Mouse (Mus musculus): Measurements from ENCODE around the gene 6330403K07Rik. TPM values are rescaled to one million over a fixed set of nuclear protein-coding genes. Genes with fewer than 3 reads are reported as not detected.

The 6330403K07Rik gene
- polyA plus RNA-seq, 1 experiment from 2014 or later: 25.5 TPM

- under 1% methylated on average over 35 of the region's 35 CpGs for WGBS
- Histone ChIP-seq H3K9me3 (ENCODE audit: control insufficient read depth, low read length) (no peaks in the 10 kb centered on the region), H3K27ac (ENCODE audit: low read depth, low read length) (peak within 1 kb of the TSS; percentile 85), H3K27me3 (ENCODE audit: control insufficient read depth, insufficient read depth, low read length) (no peaks in the 10 kb centered on the region), H3K4me2 (replicated peaks; ENCODE audit: low read depth, low read length) (peak within 1 kb of the TSS; percentile 66), H3K9ac (ENCODE audit: low read depth, low read length) (peak within 1 kb of the TSS; percentile 79), H3K4me3 (ENCODE audit: low read length) (peak within 1 kb of the TSS; percentile 88), H3K4me1 (ENCODE audit: control insufficient read depth, insufficient read depth, low read length) (peaks cover 8% of the 10 kb centered on the region), H3K36me3 (ENCODE audit: control insufficient read depth, insufficient read depth, low read length) (peaks cover 23% of the 10 kb centered on the region)
- ATAC-seq (ENCODE audit: low FRiP score, low TSS enrichment): peak; percentile 99
These were observed 29.0 kb downstream of the 6330403K07Rik start, which contains the start of gene Dhx33 for GRCm38 (mm10) chr11:71004316-71004773. Gene Dhx33 (minus strand): TSS chr11:71004437.

GRCm38 (mm10) chr11:71003611-71004315, 29.6 kb downstream of the 6330403K07Rik start:
- Histone ChIP-seq H3K4me1 (ENCODE audit: control insufficient read depth, insufficient read depth, low read length) (peaks cover 8% of the 10 kb centered on the region), H3K4me2 (replicated peaks; ENCODE audit: low read depth, low read length) (peak overlapping the region; percentile 66), H3K27ac (ENCODE audit: low read depth, low read length) (peak overlapping the region; percentile 85), H3K4me3 (ENCODE audit: low read length) (peak overlapping the region; percentile 88), H3K9ac (ENCODE audit: low read depth, low read length) (peak overlapping the region; percentile 79), H3K36me3 (ENCODE audit: control insufficient read depth, insufficient read depth, low read length) (peaks cover 23% of the 10 kb centered on the region), H3K9me3 (ENCODE audit: control insufficient read depth, low read length) (no peaks in the 10 kb centered on the region), H3K27me3 (ENCODE audit: control insufficient read depth, insufficient read depth, low read length) (no peaks in the 10 kb centered on the region)
- WGBS: under 1% methylated on average over 49 of the region's 49 CpGs
- peak; percentile 91 for ATAC-seq (ENCODE audit: low FRiP score, low TSS enrichment)

- H3K36me3 ChIP-seq (ENCODE audit: control insufficient read depth, insufficient read depth, low read length): peaks cover 40% of the 10 kb centered on the region
- no peak for ATAC-seq (ENCODE audit: low FRiP score, low TSS enrichment)
- WGBS: 92% methylated on average over 4 of the region's 4 CpGs
These were observed 32.1 kb downstream of the 6330403K07Rik start for GRCm38 (mm10) chr11:71001167-71001566.

GRCm38 (mm10) chr11:70982557-70983228, 50.6 kb downstream of the 6330403K07Rik start, which contains the start of gene C1qbp:
Gene C1qbp (minus strand): TSS chr11:70983026.
- Histone ChIP-seq H3K4me2 (replicated peaks; ENCODE audit: low read depth, low read length) (peak within 1 kb of the TSS; percentile 81), H3K27ac (ENCODE audit: low read depth, low read length) (peak within 1 kb of the TSS; percentile 20; the same call in 1 of the 2 replicates), H3K4me3 (ENCODE audit: low read length) (peak within 1 kb of the TSS; percentile 92), H3K36me3 (ENCODE audit: control insufficient read depth, insufficient read depth, low read length) (peaks cover 68% of the 10 kb centered on the region), H3K4me1 (ENCODE audit: control insufficient read depth, insufficient read depth, low read length) (peaks cover 5% of the 10 kb centered on the region; the same call in 1 of the 2 replicates), H3K9me3 (ENCODE audit: control insufficient read depth, low read length) (no peaks in the 10 kb centered on the region), H3K27me3 (ENCODE audit: control insufficient read depth, insufficient read depth, low read length) (no peaks in the 10 kb centered on the region), H3K9ac (ENCODE audit: low read depth, low read length) (peak within 1 kb of the TSS; percentile 90)
- ATAC-seq (ENCODE audit: low FRiP score, low TSS enrichment): peak; percentile 96
- WGBS: under 1% methylated on average over 63 of the region's 64 CpGs

More at GRCm38 (mm10) chr11:71001167-71001566, 32.1 kb downstream of the 6330403K07Rik start:
- Histone ChIP-seq H3K4me1 (ENCODE audit: control insufficient read depth, insufficient read depth, low read length) (peaks cover 8% of the 10 kb centered on the region), H3K27ac (ENCODE audit: low read depth, low read length) (no peak overlapping the region), H3K27me3 (ENCODE audit: control insufficient read depth, insufficient read depth, low read length) (no peaks in the 10 kb centered on the region), H3K9ac (ENCODE audit: low read depth, low read length) (no peak overlapping the region), H3K9me3 (ENCODE audit: control insufficient read depth, low read length) (no peaks in the 10 kb centered on the region), H3K4me2 (replicated peaks; ENCODE audit: low read depth, low read length) (no peak overlapping the region), H3K4me3 (ENCODE audit: low read length) (no peak overlapping the region)

GRCm38 (mm10) chr11:70982030-70982429, 51.3 kb downstream of the 6330403K07Rik start:
- H3K9me3 ChIP-seq (ENCODE audit: control insufficient read depth, low read length): no peaks in the 10 kb centered on the region
- no peak overlapping the region for H3K27ac ChIP-seq (ENCODE audit: low read depth, low read length)
- H3K36me3 ChIP-seq (ENCODE audit: control insufficient read depth, insufficient read depth, low read length): peaks cover 68% of the 10 kb centered on the region
- no peak for ATAC-seq (ENCODE audit: low FRiP score, low TSS enrichment)
- peak overlapping the region; percentile 81 for H3K4me2 ChIP-seq (replicated peaks; ENCODE audit: low read depth, low read length)
- H3K27me3 ChIP-seq (ENCODE audit: control insufficient read depth, insufficient read depth, low read length): no peaks in the 10 kb centered on the region
- H3K4me3 ChIP-seq (ENCODE audit: low read length): peak overlapping the region; percentile 92
- peak overlapping the region; percentile 90 for H3K9ac ChIP-seq (ENCODE audit: low read depth, low read length)
- WGBS: 6% methylated on average over 12 of the region's 12 CpGs
- peaks cover 5% of the 10 kb centered on the region; the same call in 1 of the 2 replicates for H3K4me1 ChIP-seq (ENCODE audit: control insufficient read depth, insufficient read depth, low read length)

Other genes starting within 250 kb of the 6330403K07Rik start
- gene Scimp, start 220.9 kb downstream of the 6330403K07Rik start, polyA plus RNA-seq (2014; fragmentation: Nextera tagmentation; extraction: Ambion mirVana): not detected in 2 replicates
- gene Rabep1, start 188.7 kb downstream of the 6330403K07Rik start, polyA plus RNA-seq (2014; fragmentation: Nextera tagmentation; extraction: Ambion mirVana): 22.6 and 36.9 TPM in 2 replicates
- 107 and 142 TPM in 2 replicates for gene Nup88, start 63.5 kb downstream of the 6330403K07Rik start, polyA plus RNA-seq (2014; fragmentation: Nextera tagmentation; extraction: Ambion mirVana)
- gene Rpain, start 63.3 kb downstream of the 6330403K07Rik start, polyA plus RNA-seq (2014; fragmentation: Nextera tagmentation; extraction: Ambion mirVana): 69.4 and 73.4 TPM in 2 replicates
- 288 and 307 TPM in 2 replicates for gene C1qbp, start 50.5 kb downstream of the 6330403K07Rik start, polyA plus RNA-seq (2014; fragmentation: Nextera tagmentation; extraction: Ambion mirVana)
- gene Dhx33, start 29.1 kb downstream of the 6330403K07Rik start, polyA plus RNA-seq (2014; fragmentation: Nextera tagmentation; extraction: Ambion mirVana): 10.7 and 29.9 TPM in 2 replicates
- gene Mis12, start 13.9 kb downstream of the 6330403K07Rik start, polyA plus RNA-seq (2014; fragmentation: Nextera tagmentation; extraction: Ambion mirVana): 23.2 and 31.1 TPM in 2 replicates
- gene Derl2, start 13.7 kb downstream of the 6330403K07Rik start, polyA plus RNA-seq (2014; fragmentation: Nextera tagmentation; extraction: Ambion mirVana): 37.3 and 42.7 TPM in 2 replicates
- gene Nlrp1a, start 111.2 kb upstream of the 6330403K07Rik start, polyA plus RNA-seq (2014; fragmentation: Nextera tagmentation; extraction: Ambion mirVana): 0.16 TPM in 1 of 2 replicates, not detected in the other
- not detected in 2 replicates for gene Nlrp1b, start 197.2 kb upstream of the 6330403K07Rik start, polyA plus RNA-seq (2014; fragmentation: Nextera tagmentation; extraction: Ambion mirVana)